Mouse (Mus musculus) retina, embryonic 14.5 days (tissue): ENCODE measurements around the gene Rnf34.

Experiments used
- DNase-seq: peaks from one replicate; pipeline ENCODE4 v3.0.0-alpha.2; 2015; ENCODE audit warnings: low spot score

Gene Rnf34

DNA sequence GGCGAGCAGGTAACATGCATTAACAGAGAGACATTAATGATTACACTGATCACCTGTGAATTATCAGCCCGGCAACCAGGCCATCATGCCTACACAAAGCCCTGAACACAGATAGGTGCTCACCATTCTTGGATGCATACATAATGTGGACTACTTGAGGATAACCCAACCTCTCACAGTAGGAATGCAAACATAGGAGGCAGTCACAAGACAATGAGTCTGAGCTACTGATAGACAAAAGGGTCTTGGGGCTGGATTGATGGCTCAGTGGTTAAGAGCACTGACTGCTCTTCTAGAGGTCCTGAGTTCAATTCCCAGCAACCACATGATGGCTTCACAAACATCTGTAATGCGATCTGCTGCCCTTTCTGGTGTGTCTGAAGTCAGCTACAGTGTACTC lies 22.8 kb downstream of the Rnf34 start:
- DNase-seq = no peak

DNA sequence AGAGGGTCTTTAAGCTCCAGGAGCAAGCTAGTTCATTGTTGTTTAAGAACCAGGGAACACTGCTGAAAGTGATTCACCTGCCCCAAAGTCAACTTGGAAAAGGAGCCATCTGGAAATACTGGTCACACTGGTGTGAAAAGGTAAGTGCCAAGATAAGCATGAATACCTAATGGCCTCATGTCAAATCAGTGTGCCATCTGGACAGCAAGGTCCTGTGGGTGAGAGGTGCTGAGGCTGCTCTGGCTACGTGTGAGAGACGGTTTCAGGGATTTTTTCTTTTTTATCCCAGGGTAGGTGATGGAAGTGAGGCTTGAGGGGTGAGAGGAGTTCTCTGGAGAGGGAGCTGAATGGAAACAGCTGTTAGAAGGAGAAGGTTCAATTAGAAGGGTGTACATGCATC lies 23.7 kb downstream of the Rnf34 start:
- no peak for DNase-seq

DNA sequence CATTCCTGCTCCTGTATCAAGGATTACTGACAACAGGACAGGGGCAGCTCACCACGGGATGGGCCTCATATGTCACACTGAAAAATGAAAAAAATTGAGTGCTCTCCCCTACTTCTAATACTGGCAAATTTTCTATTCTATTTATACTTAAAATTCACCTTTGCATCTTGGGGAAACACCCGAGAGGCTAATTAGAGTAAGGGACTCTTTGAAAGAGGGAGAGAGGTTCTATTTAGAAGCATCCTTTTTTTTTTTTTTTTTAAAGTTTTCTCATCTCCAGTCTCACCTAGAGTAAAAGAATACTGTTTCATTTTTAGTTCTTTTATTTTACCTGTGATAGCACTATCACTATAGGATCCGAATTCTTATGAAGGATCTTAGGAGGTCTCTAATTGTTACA lies 24.5 kb downstream of the Rnf34 start:
- DNase-seq = no peak

DNA sequence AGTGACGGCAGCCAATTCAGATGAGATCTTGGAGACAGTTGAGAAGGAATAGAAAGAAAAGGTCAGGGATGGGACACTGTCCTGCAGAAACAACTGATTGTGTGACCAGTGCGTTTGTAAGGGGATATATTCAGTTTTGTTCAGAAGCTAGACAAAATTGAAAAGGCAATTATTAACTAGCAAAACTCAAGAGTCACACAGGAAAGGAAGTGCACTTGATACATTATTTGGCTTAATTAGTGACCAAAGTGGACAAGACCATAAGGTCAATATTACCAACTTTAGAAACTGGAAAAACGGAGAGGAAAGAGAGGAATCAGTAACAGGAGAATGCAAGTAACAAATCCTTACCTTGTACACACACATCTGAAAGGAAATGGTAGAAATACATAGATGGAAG lies 26.8 kb downstream of the Rnf34 start:
- no peak for DNase-seq

DNA sequence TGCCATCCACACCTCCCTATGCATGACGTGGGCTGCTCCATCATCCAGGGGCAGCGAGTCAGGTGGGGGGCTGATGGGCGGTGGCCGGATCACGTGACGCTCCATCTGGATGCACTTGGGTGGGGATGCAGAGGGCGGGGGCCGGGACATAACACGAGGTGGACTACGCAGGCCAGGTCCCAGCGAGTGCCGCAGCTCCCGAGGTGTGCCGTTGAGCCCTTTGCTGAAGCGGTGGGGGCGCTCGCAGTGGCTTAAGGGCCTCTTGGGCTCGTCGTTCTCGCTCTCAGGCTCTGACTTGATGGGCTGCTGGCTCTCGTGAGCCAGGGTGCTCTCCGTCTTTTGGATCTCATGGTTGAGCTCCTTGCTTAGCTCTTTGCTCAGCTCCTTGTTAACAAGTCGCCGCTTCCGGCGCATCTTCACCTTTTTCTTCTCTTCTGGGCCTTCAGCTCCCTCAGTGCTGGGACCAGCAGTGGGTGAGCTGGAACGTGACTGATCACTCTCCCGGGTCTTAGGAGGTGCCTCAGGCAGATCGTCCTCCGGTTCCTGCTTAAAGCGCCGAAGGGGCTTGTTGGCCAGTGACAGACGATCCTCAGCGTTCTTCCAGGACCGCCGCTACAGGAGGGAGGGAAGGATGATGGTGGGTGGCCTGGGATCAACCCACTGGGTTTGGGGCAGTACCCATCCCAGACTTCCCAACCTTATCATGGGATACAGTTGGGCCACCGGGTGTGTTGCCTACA lies 30.6 kb downstream of the Rnf34 start:
- DNase-seq = no peak

DNA sequence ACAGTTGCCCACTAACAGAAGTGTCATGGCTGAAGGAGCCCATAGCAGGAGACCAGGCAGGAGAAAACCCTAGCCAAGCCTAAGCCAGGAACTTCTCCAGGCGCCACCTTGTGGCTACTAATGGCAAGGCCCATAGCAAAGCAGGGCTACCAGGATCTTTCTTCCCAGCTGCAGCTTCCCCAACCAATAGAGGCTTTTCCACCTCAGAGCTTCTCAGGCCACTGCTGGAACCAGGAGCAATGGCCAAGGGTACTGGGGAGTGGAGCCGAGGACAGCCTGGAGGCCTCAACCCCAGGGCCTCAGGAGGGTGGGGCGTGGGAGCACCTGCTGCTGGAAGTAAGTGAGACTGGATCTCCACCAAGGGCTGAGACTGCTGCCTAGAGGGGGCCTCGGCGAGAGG lies 31.5 kb downstream of the Rnf34 start:
- peak; percentile 87 for DNase-seq

DNA sequence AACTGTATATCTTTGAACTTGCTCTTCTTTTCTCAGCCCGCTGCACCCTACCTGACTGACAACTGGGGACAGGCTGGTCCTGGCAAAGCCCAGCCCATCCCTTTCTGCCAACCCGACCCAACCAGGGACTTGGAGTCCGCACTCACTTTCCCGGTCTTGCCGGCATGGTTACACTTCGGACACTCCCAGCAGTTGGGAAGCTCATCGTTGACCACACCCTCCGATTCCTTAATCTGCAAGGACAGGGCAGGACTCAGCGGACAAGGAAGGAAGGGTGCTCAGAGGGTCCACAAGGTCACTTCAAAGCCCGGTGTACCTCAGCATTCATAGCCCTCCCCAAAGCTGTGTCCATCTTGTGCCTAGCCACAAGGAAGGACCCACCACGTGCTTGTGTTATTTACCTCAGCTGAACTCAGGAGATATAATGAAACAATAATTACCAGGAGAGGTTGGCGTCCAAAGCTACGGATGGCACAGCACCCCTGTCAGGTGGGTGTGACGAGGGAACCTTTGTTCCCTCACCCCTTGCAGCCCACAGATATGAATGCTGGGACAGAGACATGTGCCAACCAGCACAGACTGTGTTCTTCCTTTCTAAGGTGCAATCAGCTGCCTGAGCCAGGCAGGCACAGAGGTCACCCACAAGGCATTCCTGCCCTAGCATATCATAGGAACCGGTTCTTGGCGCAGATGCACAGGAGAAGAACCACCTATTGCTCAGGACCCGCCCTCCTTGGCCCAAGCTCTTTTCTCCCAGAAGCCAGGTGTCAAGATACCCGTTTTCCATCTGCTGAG lies 32.6 kb downstream of the Rnf34 start:
- DNase-seq = no peak

DNA sequence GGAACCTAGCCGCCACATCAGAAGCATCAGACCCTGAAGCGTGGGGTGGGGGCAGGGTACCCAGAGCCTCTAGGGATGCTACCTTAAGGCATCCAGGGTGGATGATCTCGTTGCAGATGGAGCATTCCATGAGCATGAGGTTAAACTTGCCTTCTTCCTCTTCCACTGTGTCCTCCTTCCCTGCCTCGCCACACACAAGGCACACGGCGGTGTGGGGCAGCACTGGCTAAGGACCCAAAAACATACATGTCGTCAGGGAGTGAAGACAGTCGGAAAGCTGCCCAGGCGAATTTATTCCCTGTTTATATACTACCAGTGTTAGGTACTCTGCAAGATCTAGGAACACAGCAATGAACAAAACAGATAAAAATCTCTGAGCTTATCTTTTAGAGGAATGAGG lies 33.4 kb downstream of the Rnf34 start:
- no peak for DNase-seq

DNA sequence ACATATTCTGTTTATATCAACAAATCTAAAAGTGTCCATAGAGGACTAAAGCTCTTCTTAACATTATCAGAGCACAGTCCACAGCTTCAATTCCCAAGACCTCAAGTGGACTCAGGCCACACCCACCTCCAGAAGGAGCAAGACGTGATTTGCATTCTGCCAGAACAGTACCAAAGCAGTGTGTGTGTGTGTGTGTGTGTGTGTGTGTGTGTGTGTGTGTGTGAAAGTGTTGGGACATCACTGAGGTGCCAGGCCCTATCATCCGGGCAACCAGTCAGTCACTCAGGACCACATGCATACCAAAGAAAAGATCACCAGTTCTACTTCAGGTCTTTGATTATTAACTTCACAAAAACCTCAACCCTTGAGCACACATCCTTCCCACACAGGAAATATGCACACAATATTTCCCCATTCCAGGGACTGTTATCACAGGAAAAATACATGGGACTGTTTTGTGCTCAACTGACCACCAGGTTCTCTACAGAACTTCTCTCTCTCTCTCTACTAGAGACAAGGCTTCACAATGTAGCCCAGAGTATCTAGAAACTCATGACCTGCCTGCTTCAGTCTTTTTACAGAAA lies 33.9 kb downstream of the Rnf34 start:
- DNase-seq = no peak

DNA sequence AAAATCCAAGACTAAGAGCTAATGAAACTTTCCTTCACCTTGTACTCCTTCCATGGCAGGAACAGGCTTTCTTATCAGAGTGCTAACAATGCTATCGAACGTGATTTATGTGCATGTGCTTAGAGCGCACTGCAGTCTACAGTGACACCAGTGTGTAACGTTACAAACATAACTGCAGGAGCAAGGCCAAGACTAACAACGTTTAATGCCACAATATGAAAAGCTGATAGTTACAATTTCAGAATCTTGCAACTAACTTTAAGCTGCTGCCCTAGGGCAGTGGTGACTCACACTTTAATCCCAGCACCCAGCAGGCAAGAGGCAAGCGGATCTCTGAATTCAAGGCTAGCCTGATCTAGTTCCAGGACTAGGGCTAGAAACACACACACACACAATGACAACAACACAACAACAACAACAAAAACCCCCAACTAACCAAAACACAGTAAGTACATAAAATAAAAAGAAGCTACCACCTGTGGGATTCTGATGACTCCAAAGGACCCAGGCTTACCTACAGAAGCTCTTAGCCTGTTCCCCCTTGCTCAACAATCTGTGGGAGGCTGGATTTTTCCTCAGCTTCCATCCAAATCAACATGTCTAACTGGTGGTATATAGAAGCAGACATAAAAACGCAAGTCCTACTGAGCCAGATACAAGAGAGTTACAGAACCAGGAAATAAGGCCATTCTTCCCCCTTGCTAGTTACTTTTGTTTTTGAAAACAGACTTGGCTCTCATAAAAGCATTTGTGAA lies 34.9 kb downstream of the Rnf34 start:
- no peak for DNase-seq

DNA sequence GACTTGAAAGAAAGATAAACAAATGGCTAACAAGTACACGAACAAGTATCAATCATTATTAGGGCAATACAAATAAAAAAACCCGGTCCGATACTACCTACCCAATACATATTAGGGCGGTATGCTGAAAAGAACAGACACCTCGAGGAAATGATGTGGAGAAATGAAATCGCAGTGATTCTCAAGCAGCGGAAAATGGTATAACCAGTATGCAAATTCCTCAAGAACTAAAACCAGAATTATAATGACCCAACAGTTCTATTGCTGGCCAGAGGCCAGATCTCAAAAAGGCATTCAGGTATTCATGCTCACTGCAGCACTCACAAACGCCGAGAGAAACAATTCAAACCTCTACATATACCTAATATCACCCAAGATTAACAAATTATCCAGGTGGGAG lies 37.2 kb downstream of the Rnf34 start:
- DNase-seq = no peak

DNA sequence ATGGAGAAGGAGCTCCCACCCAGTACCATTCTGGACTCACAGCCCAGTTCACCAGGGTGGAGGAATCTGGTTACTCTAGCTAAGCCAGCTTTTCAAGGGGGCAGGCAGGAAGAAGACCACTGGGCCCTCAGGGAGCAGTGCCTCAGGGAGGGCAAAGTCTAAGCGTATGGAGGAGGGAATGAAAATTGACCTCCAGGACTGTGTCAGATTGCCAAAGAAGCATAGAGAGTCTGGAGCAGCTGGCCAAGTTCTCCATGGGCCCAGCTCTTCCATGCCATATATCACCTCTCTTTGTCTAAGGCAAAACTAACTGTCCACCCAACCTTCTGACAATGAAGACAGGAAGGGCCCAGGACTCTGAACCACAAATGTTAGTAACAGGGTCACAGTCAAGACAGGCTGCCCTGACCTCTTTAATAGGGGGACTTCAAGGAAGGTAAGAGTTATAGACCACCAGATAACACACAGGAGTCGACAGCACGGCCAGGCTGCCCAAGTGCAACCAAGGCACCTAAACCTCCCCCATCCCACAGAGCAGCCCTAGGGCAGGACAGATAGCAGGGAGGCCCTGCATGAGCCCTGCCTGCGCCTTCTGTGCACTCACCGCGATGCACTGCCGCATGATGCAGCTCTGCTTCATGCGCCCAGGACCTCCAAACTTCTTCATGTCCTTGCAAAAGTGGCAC lies 38.2 kb downstream of the Rnf34 start:
- no peak for DNase-seq

DNA sequence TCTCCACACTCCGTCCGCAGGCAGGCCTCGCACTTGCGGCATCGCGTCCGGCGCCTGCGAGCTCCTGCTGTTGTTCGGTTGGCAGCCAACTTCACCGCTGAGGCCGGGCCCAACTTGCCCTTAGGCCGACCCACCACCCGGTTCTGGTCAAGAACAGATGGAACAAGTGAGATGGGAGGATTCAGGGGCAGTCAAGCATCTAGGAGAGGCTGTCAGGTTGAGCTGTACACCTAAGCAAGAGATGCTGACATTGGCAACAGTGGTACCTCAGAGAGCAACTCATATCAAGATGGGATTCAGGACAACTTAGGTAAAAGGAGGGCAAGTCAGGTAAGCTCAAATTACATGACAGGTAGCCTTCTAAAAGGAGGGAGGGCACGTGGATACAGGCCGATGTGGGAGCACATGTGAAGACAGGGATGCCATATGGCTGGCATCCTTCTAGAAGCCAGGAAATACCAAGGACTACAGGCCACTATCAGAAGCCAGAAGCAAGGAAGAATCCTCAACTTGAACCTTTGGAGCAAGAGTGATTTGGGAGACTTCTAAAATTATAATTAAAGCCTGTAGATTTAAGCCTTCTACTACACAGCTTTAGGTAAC lies 38.9 kb downstream of the Rnf34 start:
- no peak for DNase-seq

DNA sequence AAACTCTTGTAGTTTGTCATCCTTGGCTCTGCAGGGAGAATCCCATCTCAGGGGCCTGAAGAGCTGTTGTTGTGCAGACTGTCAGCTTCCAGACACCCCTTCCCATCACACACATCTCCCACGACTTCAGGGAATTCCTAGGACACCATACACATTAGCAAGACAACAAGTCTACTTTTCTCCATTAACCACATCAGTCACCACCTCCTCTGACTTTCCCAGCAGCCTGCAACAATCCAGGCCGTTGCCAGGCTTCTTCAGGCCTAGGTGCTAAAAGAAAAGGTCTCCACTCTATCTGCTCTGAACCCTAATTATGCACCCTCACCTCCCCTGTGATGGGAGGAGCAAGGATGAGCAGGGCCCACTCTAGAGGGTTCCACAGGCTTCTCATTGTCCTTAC lies 40.5 kb downstream of the Rnf34 start:
- DNase-seq = no peak

DNA sequence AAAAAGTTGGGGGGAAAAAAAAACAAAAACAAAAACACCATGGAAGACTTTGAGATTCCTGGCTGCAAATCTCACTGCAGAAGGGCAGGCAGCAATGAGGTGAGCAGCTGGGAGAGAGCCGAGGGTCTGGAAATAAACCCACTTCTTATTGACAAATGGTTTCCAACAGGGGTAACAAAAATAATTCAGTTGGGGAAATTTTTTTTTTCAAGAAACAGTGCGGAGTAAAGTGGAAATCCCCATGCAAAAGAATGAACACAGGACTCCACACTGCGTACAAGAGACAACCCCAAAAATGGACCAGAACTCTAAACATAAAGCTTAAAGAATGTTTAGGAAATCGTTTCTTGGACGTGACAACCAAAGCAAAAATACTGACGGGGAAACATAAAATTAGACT lies 43.4 kb downstream of the Rnf34 start:
- no peak for DNase-seq

DNA sequence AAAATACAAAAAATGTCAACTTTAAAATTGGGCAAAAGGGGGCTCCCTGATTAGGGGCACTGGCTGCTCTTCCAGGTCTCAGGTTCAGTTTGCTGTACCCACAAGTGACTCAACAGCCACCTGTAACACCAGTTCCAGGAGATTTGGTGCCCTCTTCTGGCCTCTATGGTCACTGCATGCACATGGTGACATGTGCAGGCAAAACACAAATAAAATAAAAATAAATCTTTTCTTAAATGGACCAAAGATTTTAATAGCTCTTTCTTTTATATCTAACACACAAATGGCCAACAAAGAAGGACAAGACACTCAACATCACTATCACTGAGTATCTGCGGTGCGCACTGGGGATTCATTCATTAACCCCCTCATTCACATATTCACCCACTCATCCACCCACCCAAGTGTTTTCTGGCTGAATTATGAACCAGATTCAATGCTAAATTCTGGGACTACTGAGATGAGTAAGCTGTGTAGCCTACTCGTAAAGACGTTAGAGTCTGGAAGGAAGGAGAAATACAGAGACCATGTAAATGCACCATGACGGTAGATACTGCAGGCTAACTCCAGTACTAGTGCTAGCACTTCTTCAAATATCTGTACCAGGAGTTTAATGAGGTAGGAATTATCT lies 44.3 kb downstream of the Rnf34 start:
- peak; percentile 63 for DNase-seq

DNA sequence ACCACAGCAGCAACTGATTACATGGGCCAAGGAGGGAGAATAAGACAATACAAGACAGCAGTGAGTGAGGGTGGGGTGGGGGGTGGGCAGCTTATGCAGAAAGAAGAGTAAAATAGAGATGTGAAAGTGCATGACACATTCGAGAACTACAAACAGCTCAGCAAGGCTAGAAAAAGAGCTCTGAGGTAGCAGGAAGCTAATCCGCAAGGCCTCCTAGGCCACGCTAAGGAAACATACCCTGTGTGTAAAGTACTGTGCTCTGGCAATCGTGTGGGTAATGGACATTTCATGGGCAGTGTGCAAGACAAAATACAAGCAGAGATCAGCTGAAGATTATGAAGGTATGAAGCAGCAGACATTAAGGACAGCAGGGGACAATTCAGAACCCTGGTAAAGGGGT lies 45.0 kb downstream of the Rnf34 start:
- no peak for DNase-seq

DNA sequence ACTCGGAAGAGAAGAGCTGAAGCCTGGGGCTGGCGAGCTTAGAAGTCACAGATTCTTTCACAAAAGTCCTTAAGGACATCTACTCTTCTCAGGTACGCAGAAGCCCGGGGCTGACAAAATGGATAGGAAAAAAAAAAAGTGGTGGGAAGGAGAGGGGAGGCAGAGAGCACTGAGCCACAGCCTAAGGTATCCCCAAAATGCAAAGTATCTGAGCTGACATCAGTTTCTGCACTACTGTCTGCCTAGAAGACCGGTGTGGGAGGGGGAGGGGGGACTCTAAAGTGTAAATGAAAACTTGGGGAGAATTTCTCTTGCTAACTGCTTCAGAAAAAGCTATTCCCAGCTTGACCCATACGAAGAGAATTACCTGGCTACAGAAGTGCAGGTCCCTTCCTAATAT lies 48.3 kb downstream of the Rnf34 start:
- no peak for DNase-seq

DNA sequence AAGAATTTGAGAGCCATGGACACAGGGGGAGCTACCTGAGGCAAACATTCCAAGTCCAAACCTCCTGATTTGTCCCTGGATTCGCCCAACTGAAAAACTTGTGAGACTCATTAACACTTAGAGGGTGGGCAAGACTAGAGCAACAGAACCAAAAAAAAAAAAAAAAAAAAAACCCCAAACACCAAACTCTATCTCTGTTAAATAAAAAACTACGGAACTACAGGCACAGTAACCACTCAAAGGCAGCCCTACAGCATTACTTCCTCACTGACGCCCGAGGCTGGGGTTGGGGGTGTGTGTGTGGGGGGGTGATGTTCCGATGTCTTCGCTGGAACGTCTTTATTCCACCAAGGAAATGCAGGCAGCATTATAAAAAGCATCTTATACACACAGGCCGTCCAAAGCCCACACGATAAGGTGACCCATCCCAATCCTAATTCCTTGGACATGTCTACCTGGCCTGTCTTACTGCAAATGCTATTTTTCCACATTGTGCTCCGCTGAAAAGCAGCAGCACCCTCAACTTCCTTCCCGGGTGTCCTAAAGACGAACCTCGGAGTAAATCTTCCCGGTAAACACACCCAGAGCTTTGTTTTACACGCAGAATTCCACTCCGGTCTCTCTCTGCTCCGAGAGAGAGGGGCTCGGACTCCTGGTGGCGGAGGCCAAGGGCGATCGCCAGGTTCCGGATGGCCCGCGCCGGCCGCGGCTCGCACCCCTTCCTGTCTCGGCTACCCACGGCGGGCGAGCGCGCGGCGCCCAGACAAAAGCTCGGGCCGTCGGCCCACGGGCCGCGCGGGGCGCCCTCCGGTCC lies 49.3 kb downstream of the Rnf34 start:
- peak; percentile 39 for DNase-seq
